Mouse (Mus musculus) heart, embryonic 11.5 days (tissue): ENCODE results near the gene Gm21865. TPM values are rescaled to one million over a fixed set of nuclear protein-coding genes. Genes with fewer than 3 reads are reported as not detected.
"Not testable (repeated sequence)": the region's sequence is repeated elsewhere in the genome, so short reads cannot be mapped to it uniquely, and the experiment has no call there.

Experiments used
- ATAC-seq: fragments of 200-750 bp; cut with Nextera tagmentation; replicated peaks from 2 replicates; pipeline ENCODE4 v1.8.0; 2017; ENCODE audit warnings: moderate library complexity; ENCODE audit not compliant: insufficient number of reproducible peaks, low FRiP score, low TSS enrichment
- H3K27ac ChIP-seq: fragments of 300-500 bp; sonication (generic); 2 replicates; pipeline ENCODE4 v1.5.1; 2014; ENCODE audit warnings: mild to moderate bottlenecking, low read depth, low read length
- H3K27me3 ChIP-seq: fragments of 300-500 bp; sonication (generic); 2 replicates; pipeline ENCODE4 v1.6.1; 2014; ENCODE audit warnings: mild to moderate bottlenecking, low read length, mixed read lengths; ENCODE audit not compliant: control insufficient read depth, insufficient read depth
- H3K36me3 ChIP-seq: fragments of 300-500 bp; sonication (generic); 2 replicates; pipeline ENCODE4 v1.6.1; 2014; ENCODE audit warnings: mild to moderate bottlenecking, low read length, moderate library complexity, mixed read lengths; ENCODE audit not compliant: control insufficient read depth, insufficient read depth
- H3K4me1 ChIP-seq: fragments of 300-500 bp; sonication (generic); 2 replicates; pipeline ENCODE4 v1.6.1; 2014; ENCODE audit warnings: low read length; ENCODE audit not compliant: control insufficient read depth, insufficient read depth
- H3K4me2 ChIP-seq: fragments of 300-500 bp; sonication (generic); 2 replicates; pipeline ENCODE4 v1.6.1; 2014; ENCODE audit warnings: mild to moderate bottlenecking, moderate library complexity
- H3K4me3 ChIP-seq: fragments of 300-500 bp; sonication (generic); 2 replicates; pipeline ENCODE4 v1.5.1; 2014; ENCODE audit warnings: low read depth, low read length
- H3K9ac ChIP-seq: fragments of 300-500 bp; sonication (generic); 2 replicates; pipeline ENCODE4 v1.6.1; 2014; ENCODE audit warnings: mild to moderate bottlenecking, low read depth, low read length, moderate library complexity
- H3K9me3 ChIP-seq: fragments of 300-500 bp; sonication (generic); replicated peaks from 2 replicates; pipeline ENCODE4 v1.6.1; 2016; ENCODE audit warnings: low read length; ENCODE audit not compliant: control insufficient read depth
- WGBS: fragments of 180-500 bp; shearing (Covaris S2); extraction: QIAGEN DNeasy Blood & Tissue Kit; methylation state at CpG from one replicate; pipeline ENCODE4 v1.1.7; 2014; ENCODE audit not compliant: insufficient replicate concordance; 5-methylcytosine and 5-hydroxymethylcytosine counted together
- polyA plus RNA-seq: library from polyadenylated mRNA; unstranded; fragments of >200 nt; fragmentation: Nextera tagmentation; extraction: Ambion mirVana; gene quantifications from 2 replicates; pipeline ENCODE4 v1.2.1, GENCODE M21; 2014

Gm21865 gene
- polyA plus RNA-seq: not detected in 2 replicates

DNA sequence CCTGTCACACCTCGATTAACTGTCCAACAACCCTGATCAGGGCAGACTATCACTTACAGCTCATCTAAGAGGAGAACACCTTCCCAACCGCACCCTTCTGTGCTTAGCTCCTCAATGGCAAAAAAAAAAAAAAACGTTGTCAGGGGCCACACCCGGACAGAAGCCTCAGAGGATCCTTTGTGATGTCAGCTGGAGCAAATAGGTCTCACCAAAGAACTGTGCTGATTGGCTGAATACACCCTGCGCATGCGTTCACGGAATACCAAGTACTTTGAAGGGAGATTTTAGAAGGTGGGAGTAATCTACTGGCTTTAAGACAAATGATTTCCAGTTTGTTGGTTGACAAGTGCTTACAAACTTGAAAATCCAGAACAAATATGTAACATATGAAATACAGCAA is at the start of gene Gm21865:
Gm21865 (minus strand) TSS at position 101 of the 400 bp plus-strand sequence.
- H3K27me3 ChIP-seq, H3K9me3 ChIP-seq, H3K4me3 ChIP-seq, H3K27ac ChIP-seq, ATAC-seq, H3K4me2 ChIP-seq, H3K4me1 ChIP-seq, H3K9ac ChIP-seq, H3K36me3 ChIP-seq: not testable (repeated sequence)
- WGBS: no CpG with 5 or more reads among the region's 7 CpGs

Other genes starting within 250 kb of the Gm21865 start
- not detected in 2 replicates for gene Gm21882, start 64.6 kb upstream of the Gm21865 start, polyA plus RNA-seq